Mouse (Mus musculus) adrenal gland, postnatal 4 days (tissue): ENCODE data around the gene Mrpl20. TPM values are rescaled to one million over a fixed set of nuclear protein-coding genes. Genes with fewer than 3 reads are reported as not detected.
A peak's percentile ranks its signal among the peaks of the same experiment; 100 is the strongest.

Experiments
- DNase-seq, 2 experiments: peaks; one replicate each; pipeline ENCODE4 v3.0.0; 2021 to 2022; ENCODE audit warnings: low spot score in 2 of 2, mixed read lengths in 2 of 2
- total RNA-seq, 2 experiments: library from RNA; stranded (reverse); gene quantifications; 2 replicates each; pipeline ENCODE4 v1.2.3; 2021

The Mrpl20 gene
- total RNA-seq, 2 experiments from 2014 or later: 110 to 122 TPM

DNA sequence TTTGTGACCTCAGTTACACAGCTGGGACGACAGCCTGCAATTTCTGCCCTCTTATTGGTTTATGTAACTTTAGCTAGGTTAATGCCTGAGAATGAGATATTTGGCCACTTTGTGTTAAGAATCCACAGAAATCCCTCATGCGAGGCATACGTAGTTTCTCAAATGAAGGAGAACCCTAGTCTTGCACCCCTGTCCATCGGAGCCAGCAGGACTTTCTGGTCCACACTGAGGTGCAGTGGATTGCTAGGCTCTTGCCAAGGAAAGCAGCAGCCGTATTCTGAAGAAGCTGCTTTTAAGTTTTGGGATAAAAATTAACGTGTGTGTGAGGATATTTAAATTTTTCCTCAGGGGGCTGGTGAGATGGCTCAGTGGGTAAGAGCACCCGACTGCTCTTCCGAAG lies 27.9 kb downstream of the Mrpl20 start:
- no peak for DNase-seq

DNA sequence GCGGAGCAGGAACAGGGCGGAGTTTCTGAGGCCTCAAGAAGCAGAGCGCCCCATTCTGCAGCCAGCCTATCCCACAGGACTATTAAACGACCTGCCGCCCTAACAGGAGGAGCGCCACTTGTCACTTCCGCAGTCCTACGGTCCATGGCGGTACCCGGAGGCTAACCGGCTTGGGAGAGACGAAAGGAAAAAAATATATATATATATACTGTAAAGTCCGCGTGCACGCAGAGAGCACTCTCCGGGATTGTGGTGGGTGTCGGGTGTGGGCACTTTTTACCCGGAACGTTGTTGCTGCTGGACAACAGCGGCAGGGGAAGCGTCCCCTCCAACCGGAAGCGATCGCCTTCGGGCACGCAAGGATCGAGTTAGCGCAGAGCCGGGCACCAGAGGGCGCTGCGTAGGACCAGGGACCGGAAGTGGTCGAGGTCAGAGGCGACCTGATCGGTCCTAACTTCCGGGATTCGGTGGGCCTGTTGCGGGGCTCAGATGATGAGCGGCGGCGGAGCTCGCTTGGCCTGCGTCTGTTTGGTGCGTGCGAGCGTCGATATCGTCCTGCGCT lies 28.6 kb downstream of the Mrpl20 start, which contains the start of gene Aurkaip1:
TSS of gene Aurkaip1 (plus strand) at position 68 of the 562 bp plus-strand sequence.
- peak; percentile 86 to 95 for DNase-seq

DNA sequence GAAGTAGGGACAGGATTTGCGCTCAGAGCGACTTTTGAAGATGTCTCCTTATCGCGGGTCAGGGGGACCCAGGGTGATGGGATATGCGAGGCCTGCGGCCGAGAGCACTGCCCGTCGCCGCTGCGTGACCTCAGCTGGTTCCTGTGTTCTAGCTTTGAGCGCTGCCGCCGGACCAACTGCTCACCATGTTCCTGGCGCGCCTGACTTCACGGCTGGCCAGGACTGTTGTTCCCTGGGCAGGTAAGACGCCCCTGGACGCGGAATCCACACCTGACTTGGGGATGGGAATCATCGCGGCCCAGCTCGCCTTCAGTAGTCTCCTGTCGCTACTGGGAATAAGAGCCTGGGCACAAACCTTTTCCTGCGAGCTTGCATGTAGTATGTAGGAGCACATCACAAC lies 29.2 kb downstream of the Mrpl20 start:
- no peak for DNase-seq

DNA sequence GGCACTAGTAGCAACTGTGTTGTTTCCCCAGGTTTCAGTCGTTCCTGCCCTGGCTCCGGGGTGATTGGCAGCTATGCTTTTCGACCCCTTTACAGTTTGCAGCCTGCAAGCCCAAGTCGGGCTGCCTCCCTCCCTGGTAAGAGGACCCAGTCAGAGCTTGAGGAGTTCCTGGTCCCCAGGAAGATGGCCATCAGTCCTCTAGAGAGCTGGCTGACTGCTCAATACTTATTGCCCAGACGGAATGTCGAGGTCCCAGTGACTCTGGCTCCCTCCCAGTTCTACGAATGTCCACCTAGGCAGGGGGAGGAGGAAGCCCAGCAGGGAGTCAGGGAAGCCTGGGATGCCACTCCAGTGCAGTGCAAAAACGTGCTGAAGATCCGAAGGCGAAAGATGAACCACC lies 29.6 kb downstream of the Mrpl20 start:
- no peak for DNase-seq

DNA sequence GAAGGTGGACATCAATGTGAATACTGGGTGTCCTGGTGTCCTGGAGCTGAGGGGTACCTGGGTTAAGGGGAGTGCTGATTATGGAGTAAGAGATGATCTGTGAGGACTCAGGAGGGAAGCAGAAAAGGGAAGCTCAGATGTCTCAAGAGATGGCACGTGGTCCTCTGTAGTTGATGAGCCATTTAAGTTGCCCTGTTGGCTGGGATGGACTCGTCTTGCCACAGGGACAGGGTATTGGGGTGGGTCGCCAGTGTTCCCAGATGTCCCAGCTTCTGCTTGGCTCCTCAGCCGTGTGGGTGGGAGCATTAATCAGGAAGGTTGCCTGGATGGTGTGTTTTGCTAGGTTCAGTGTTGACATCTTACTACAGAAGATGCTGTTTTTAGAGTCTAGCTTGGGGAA lies 30.6 kb downstream of the Mrpl20 start:
- no peak for DNase-seq

DNA sequence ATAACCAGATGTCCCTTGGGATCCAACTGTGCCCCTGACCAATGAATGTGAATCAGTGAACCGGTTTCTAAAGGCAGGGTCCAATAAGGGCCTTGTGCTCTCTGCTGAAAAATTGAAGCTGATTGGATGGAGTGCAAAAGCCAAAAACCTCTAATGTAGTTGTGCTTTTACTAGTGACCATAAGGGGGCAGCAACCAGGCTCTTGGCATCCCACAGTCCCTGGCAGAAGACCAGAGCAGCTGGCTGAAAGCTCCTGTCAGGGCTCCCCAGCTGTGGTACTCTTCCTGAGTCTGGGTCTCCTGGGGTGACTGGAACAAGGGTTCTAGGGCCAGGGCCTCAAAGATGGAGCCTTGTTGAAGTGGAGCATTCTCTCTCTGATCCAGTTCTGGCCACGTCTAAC lies 31.2 kb downstream of the Mrpl20 start:
- peak in 1 of 2 experiments; percentile 69 for DNase-seq

DNA sequence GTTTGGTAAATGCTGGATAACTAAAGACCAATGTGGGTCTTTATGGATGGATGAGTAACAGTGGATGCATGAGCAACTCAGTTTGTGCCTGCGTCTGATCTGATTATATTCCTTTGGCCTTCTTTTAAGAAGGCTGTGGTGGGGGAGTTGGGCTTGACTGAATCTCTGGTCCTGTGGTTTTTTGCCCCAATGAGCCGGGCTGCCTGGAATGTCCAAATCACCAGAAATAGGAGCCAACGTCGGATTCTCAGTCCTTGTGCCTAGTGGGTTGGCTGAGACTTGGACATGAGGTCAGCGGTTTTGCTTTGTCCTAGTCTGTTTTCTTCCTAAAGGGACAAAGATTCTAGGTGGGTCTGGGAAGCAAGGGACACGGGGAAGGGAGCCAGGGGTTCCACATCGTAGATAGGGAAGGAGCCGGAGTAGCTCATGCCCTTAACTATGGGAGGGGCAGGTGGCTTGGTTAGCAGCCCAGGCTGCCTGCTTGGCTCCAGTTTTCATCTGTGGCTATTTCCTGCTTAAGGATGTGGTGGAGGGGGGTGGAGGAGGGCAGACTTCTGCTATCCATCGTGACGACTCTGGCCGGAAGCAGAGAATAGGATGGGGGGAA lies 34.8 kb downstream of the Mrpl20 start:
- DNase-seq: no peak

DNA sequence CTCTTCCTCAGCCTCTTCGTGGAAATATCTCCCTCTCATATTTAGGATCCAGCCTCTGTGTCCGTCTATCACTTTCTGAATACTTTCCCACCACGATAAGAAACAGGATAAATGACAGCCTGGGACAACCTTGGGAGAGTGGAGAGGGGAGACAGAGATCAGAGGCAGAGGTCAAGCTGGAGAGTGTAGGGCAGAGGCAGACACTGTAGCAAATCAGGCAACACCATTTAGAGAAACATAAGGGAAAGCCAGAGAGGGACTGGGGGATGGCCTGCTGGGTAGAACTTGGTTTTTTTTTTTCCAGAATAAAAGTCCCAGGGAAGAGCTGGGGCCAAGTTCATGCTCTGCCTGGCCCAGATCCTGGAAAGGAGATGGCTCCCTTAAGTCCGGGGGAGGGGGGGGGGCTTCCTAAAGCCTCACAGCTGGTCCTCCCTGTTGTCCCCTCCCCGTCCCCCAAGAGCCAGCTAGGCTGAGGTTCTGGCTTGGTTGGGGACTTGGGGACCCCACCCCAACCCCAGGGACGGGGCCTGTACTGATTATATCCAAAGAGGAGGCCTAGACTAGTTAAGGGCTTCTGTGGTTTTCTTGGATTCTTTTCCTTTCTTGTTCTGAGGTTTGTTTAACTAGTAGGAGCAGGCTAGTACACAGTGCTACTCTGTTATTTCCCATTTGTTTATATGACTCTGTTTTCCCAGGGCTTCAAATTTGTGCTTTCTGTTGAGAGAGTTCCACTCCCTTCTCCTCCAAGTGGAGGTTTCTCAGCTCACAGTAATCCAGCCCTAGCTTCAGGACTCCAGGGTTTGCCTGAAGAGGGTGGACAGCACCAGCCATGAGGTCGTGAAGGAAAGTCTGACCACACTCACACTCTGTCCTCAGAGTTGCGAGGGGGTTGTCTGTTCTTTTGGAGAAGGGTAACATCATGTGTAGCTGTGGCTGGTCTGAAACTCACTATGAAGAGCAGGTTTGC lies 35.8 kb downstream of the Mrpl20 start:
- DNase-seq: no peak

DNA sequence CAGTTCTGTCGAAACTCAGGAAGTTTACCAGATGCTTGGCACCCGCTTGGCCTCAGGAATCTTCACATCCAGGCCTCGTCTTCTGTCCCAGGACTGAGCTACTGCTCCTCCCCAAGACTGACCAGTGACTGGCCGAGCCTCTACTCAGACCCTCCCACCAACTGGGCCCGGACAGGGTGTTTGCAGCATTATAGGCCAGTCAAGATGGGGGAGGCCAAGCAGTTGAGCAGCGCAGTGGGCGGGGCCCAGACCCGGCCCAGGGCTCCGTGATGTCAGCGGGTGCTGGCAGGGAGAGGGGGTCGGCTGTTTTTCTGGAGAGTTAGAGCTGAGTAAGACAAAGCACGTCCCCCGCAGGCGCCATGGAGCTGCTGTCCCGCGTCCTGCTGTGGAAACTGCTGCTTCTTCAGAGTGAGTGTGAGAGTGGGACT lies 36.8 kb downstream of the Mrpl20 start, which contains the start of gene Mxra8:
TSS of gene Mxra8 (plus strand) at position 198 of the 428 bp plus-strand sequence.
- peak; percentile 64 to 65 for DNase-seq

DNA sequence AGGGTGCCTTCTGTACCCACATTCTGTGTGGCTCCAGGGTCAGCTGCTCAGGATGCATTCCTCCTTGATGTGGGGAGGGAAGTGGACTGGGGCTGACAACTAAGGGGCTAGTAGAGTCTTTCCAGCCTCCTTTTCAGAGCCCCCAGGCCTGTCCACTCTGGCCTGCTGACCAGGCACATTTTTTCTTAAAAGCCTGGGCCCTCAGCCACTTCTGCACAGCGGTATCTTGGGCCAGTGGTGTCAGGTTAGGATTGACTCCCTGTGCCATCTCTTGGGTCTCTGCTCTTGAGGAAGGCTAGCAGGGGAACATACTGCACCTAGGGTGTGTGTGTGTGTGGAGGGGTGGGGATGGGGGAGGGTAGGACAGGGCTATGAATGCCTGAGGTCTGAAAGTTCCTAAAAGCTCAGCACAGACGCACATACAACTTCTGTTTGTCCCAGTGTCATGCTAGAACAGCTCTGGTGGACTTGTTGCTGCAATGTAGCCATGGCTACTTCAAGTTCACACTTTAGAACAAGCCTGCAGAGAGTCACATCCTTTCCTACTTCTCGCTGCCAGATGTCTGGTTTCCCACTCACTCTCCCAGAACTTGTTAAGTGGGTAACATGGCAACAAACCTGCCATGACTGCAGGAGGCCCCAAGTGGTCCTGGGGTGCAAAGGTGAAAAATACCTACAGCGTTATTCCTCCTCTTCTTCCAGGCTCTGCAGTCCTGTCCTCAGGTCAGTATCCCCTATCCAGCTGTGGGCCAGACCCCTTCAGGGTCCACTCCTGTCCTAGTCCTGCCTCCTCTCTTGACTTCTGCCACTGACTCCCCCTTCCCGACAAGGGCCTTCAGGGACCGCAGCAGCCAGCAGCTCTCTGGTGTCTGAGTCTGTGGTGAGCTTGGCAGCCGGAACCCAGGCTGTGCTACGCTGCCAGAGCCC lies 37.7 kb downstream of the Mrpl20 start:
- no peak for DNase-seq

DNA sequence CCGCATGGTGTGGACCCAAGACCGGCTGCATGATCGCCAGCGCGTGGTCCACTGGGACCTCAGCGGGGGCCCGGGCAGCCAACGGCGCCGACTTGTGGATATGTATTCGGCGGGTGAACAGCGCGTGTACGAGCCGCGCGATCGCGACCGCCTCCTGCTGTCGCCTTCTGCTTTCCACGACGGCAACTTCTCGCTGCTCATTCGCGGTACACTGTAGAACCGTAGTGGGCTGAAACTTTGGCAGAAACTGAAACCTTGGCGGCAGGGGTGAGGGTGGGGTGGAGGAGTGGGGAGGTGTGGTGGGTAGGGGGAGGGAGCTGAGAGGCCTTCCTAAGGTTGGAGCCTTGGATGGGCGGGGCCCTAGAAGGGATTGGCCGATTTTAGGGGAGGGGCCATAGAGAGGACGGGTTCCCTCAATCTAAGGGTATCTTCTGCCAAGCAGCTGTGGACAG lies 38.4 kb downstream of the Mrpl20 start:
- no peak for DNase-seq

DNA sequence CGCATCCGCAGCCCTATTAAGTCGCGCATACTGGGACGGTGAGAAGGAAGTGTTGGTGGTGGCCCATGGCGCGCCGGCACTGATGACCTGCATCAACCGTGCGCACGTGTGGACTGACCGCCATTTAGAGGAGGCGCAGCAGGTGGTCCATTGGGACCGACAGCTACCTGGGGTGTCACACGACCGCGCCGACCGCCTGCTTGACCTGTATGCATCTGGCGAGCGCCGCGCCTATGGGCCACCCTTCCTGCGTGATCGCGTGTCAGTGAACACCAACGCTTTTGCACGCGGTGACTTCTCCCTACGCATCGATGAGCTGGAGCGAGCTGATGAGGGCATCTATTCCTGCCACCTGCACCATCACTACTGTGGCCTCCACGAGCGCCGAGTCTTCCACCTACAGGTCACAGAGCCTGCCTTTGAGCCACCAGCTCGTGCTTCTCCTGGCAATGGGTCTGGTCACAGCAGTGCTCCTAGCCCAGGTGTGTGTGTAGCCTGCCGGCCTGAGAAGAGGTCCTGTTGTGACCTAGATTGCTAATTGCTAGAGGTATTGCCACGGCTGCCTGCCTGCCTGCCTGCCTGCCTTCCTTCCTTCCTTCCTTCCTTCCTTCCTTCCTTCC lies 39.1 kb downstream of the Mrpl20 start:
- no peak for DNase-seq

DNA sequence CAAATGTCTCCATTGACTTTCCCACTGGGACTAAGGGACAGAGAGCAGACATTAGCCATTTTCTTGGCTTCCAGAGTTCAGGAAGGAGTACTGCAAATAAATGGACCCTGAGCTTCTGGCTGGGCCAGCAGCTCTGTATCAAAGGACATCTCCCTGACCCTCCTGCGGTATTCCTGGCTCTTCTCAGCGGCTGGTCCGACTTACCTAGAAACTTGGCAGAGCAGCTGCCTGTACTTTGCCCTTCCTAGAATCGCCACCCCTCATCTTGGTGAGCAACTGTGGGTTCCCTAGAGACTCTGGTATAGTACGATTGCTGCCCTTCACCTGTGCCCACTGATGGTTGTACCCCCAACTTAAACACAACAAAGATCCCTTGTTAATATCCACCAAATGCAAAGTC lies 40.6 kb downstream of the Mrpl20 start:
- no peak for DNase-seq

DNA sequence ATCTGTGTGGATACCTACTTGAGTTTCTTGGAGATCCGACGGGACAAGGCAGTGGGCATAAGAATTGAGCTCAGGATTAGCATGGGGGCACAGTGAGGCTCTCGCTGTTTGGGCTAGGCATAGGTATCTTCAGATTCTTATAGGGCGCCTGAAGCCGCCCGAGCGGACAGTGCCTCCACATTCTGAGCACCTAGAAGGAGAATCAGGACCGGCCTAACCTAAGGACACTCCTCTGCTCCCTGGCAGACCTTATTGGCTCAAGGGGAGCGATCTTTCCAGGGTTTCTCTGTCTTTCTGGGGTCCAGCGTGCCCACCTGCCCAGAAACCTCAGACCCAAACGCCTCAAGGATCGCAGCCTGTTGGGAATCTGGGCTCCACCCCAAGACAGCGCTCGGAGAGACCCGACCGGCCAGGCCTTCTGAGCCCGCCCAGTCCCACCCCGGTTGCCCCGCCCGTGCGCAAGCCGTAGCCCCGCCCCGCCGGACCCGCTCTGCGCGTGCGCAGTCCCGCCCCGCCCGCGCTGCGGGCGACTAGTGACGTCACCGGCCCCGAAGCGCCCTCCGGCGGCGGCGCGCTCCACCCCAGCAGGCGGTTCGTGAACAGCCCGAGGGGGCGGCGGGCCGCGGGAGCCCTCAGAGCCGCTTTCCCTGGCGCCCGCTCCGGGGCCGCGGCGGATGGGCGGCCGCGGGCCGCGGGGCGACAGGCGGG lies 44.3 kb downstream of the Mrpl20 start, which contains the start of gene Dvl1:
TSS of gene Dvl1 (plus strand) at position 532 of the 708 bp plus-strand sequence.
- peak; percentile 98 to 99 for DNase-seq

DNA sequence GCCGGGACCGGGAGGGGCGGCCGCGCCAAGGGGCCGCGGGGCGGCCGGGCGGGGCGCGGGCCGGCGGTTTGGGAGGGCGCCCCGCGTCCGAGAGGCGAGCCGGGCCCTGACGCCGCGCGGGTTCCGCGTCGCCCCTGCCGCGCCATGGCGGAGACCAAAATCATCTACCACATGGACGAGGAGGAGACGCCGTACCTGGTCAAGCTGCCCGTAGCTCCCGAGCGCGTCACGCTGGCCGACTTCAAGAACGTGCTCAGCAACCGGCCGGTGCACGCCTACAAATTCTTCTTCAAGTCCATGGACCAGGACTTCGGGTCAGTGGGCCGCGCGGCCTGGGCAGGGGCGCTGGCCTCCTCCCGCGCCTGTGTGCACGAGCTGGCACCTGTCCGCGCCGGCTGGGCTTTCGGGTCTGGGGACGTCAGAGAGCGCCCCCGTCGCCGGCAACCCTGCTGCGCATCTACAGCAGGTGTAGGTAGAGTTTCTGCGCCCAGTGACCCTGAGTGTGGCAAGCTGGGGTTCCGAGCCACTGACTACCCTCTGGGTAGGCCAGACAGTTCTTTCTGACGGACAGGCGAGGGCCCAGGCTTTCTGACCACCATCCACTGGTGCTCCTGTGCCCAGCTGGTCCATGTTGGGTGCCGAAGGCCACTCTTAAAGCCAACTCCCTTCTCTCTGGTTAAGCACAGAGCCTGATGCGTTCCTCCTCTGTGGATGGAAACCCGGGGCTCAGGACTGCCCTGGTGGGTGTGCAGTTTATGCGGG lies 45.1 kb downstream of the Mrpl20 start:
- no peak for DNase-seq

DNA sequence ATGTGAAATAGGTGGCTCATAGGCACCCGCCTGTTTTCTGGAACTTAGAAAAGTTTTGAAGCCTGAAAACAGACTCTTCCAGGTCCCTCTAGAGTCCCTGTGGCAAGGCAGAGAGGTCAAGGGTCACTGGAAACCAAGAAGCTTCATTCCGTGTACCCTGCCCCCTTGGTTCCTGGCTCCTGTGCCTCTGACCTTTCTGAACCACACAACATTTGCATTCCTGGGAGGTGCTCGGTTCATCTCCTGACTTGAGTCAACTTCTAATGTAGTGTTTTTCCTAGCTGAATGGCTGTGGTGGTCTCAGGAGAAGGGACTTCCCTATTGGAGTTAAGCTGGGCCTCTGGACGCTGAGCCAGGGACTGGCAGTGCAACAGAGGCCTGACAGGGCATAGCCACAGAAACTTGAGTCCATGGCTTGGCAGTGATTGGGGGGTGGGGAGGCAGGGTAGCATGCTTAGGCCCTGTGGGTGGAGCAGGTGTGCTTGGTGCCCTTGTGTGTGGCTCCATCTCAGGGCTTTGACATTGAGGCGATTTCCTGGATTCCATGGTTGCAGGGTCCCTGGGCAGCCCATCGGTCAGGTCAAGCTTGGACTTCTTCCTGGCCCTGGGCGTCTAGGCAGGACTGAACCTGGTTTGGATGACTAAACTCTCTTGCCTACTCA lies 45.9 kb downstream of the Mrpl20 start:
- peak in 1 of 2 experiments; percentile 2 for DNase-seq

DNA sequence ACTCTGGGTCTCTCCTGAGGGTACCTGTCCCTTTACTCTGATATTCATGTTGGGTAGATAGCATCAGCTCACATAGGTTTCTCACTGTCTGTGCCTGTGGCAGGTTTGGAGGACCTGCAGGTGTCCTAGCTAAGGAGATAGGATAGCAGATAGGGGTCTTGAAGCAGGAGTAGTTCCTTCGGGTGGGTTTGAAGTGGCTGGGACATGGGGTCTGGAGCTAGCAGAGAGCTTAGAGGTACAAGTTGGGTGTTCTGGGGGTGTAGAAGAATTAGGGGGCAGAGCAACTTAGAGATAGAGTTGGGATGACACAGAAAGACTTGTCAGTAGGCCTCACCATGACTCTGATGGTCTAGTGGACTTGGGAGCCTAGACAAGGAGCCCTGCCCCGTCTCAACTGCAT lies 46.7 kb downstream of the Mrpl20 start:
- no peak for DNase-seq

DNA sequence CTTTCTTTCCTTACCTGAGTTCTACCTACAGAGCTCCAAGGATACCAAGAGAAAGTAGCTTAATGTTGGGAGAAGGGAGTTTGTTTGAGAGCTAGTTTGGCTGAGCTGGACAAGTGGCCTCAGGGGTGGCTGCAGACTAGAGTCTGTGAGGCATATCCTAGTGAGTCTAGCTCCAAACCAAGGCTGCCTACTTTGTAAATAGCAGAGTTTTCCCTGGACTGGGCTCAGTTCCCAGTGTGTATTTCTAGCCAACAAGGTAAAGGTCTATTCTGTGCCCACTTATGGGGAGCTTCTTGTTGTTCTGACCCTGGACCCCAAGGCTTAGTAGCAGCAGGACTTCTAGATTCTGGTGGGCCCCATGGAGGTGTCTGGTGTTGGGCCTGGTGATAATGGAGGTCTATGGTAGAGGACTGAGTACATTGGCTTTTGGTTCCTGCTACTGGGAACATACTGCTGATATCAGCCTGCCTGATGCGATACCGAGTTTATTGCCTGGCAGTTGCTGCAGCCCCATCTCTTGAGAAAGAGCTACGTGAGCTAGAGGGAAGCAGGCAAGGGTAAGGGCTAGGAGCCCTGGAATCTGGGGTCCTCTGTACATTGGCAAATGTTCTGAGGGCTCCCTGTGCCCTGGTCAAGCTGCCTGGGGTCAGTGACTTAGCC lies 47.2 kb downstream of the Mrpl20 start:
- DNase-seq: no peak
